Mouse (Mus musculus) ES-Bruce4 (cell line): ENCODE data around the gene Ssc5d. TPM values are rescaled to one million over a fixed set of nuclear protein-coding genes. Genes with fewer than 3 reads are reported as not detected.

Experiments
- H3K27ac ChIP-seq: 2 replicates; pipeline ENCODE4 v1.5.1; 2012; ENCODE audit warnings: low read length, inconsistent platforms; ENCODE audit not compliant: insufficient read depth
- H3K27me3 ChIP-seq: 2 replicates; pipeline ENCODE4 v1.6.1; 2012; ENCODE audit warnings: mild to moderate bottlenecking, low read length, inconsistent platforms; ENCODE audit not compliant: control insufficient read depth, poor library complexity, insufficient read depth, severe bottlenecking
- H3K36me3 ChIP-seq: 2 replicates; pipeline ENCODE4 v1.6.1; 2012; ENCODE audit warnings: inconsistent platforms, mild to moderate bottlenecking, low read length, moderate library complexity; ENCODE audit not compliant: control insufficient read depth, poor library complexity, insufficient read depth, severe bottlenecking
- H3K4me1 ChIP-seq: one replicate; pipeline ENCODE4 v1.8.1; 2011; ENCODE audit warnings: low read length; ENCODE audit not compliant: control insufficient read depth, insufficient read depth
- H3K4me3 ChIP-seq: 2 replicates; pipeline ENCODE4 v1.5.1; 2011; ENCODE audit warnings: low read depth, mild to moderate bottlenecking, low read length
- H3K9ac ChIP-seq: 2 replicates; pipeline ENCODE4 v1.6.1; 2012; ENCODE audit warnings: low read depth, mild to moderate bottlenecking, inconsistent platforms; ENCODE audit not compliant: poor library complexity, severe bottlenecking
- H3K9me3 ChIP-seq: replicated peaks from 2 replicates; pipeline ENCODE4 v1.6.1; 2012; ENCODE audit warnings: mild to moderate bottlenecking, low read length, inconsistent platforms; ENCODE audit not compliant: control insufficient read depth, poor library complexity, insufficient read depth, severe bottlenecking
- CTCF ChIP-seq: IDR thresholded peaks from one replicate; pipeline ENCODE4 v1.8.1; 2011; ENCODE audit warnings: low read depth, low read length
- EP300 ChIP-seq: IDR thresholded peaks from 2 replicates; pipeline ENCODE4 v1.6.1; 2011; ENCODE audit warnings: low read depth, low read length; ENCODE audit not compliant: insufficient read depth
- POLR2A ChIP-seq: IDR thresholded peaks from one replicate; pipeline ENCODE4 v1.8.1; 2011; ENCODE audit warnings: low read length; ENCODE audit not compliant: insufficient read depth
- polyA plus RNA-seq: library from polyadenylated mRNA; stranded (reverse); fragments of >200 nt; gene quantifications from 2 replicates; pipeline ENCODE4 v1.2.4, GENCODE M21; 2011; ENCODE audit warnings: low read depth; ENCODE audit not compliant: missing spikeins, insufficient read depth, insufficient read length

Gene Ssc5d
- polyA plus RNA-seq, 1 experiment = 1.5 TPM

DNA sequence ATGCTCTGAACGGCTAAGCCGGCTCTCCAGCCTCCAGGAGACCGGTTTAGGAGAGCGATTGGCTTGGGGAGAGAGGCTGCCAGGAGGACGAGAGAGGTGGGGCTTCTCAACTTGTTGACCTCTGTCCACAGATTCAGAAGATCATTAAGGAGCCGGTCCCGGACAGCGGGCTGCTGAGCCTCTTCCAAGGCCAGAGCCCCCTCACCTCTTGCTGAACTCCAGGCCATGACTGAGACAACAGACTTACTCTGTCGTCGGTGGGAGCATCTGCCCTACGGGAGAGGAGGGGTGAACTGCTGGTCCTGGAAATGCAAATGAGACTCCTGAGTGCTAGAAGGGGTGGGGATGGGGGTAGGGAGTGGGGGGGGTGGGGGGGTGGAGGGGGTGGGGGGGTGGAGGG lies 30.4 kb upstream of the Ssc5d start:
- Histone ChIP-seq H3K4me3 (no peak overlapping the region), H3K9ac (no peak overlapping the region), H3K27ac (0 out of 2 replicates have a peak overlapping the region, but pooled peaks have one; percentile 13), H3K36me3 (no peaks in the 10 kb centered on the region), H3K27me3 (no peaks in the 10 kb centered on the region), H3K9me3 (no peaks in the 10 kb centered on the region), H3K4me1 (peaks cover 8% of the 10 kb centered on the region)
- TF ChIP-seq EP300 (peak; percentile 81; the same call in 1 of the 2 replicates), POLR2A (no peak)

DNA sequence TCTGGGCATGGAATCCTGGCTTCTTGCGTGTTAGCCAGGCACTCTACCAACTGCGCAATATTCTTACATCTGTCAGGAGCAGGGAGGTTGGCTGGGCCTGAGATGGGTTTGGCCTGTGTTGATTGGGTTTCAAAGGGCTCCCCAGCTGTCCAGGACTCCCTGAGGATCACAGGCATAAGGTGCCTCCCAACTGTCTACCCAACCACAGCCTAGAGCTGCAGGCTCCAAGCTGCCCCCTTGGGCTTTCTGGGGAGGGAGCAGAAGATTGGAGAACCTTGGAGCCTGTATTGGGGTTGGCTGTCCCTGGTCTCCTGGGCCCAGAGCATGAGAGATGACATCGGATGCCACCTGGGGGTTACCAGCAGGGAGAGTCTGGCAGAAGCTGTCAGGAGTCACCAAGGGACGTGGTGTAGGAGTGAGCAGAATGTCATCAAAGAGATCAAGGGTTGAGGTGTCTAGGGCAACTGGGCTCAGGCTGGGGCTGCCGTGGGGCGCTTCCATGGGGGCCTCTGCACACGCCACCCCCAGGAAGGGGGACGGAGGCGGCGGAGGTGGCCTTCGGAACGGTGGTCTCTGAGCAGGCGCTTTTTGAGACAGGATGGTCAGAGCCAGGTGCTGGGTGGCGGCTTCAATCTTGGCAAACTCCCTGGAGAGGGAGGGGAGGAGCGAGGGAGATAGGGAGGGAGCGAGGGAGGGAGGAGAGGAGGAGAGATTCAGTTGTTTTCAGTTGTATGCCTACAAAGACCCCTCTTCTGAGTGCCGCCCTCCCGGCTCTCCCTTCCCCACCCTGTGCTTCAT lies 26.5 kb upstream of the Ssc5d start:
- Histone ChIP-seq H3K4me3 (peak overlapping the region; percentile 14; the same call in 1 of the 2 replicates), H3K9ac (peak overlapping the region; percentile 40), H3K4me1 (peaks cover 8% of the 10 kb centered on the region), H3K36me3 (no peaks in the 10 kb centered on the region), H3K9me3 (no peaks in the 10 kb centered on the region), H3K27me3 (no peaks in the 10 kb centered on the region), H3K27ac (no peak overlapping the region)
- TF ChIP-seq EP300 (no peak), POLR2A (no peak), CTCF (no peak)

DNA sequence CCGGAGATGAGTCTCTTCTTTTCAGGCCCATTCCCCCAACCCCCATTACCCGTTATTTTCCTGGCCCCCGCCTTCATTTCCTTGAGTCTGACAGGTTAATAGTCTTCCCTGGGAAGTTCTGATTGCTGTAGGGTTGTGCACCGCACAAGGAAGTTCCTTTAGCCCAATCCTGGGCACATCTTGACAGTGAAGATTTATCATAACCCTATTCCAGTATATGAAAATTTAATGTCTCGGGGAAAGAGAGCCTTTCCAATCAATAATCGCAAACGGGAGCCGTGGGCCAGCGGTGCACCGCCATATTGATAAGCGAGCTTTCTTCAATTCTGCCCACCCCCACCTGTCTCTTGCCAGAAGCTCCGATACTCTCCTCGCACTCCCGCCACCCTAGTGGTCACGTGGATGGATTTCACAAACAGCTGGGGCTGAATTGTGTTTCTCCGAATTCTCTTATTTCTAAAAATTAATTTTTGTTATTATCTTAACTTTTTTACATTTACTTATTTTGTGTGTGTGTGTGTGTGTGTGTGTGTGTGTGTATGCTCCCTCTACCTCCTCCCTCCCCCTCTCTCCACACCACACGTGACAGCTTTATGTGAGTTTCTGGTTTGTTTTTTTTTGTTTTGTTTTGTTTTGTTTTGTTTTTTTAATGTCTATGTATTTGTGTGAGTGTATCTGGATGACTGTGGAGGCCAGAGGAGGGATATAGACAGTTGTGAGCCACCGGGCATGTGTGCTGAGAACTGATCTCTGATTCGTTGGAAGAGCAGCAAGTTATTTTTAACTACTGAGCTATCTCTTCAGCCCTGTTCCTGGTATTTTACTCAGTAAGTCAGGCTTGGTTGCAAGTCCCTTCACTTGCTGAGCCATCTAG lies 25.7 kb upstream of the Ssc5d start:
- Histone ChIP-seq H3K4me1 (peaks cover 5% of the 10 kb centered on the region), H3K9me3 (no peaks in the 10 kb centered on the region), H3K4me3 (peak overlapping the region; percentile 14; the same call in 1 of the 2 replicates), H3K27ac (peak overlapping the region; percentile 49; the same call in 1 of the 2 replicates), H3K27me3 (no peaks in the 10 kb centered on the region), H3K36me3 (no peaks in the 10 kb centered on the region), H3K9ac (peak overlapping the region; percentile 40)
- TF ChIP-seq POLR2A = no peak
- TF ChIP-seq EP300 = no peak
- no peak for TF ChIP-seq CTCF

DNA sequence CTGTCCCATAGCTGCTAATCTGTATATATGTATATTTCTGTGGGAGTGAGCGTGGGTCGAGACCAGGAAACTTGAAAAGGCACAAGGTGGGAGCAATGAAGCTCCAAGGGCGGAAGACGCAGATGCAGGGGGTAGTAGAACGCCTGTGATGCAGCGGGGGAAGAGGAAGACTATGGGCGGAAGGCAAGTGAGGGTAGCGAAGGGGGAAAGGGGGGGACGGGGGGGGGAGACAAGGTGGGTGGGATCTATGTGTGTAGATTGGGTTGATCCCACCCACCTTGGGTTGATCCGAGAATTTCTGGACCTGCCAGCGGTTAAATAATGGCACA lies 25.1 kb upstream of the Ssc5d start:
- Histone ChIP-seq H3K9ac (peak overlapping the region; percentile 37; the same call in 1 of the 2 replicates), H3K4me3 (no peak overlapping the region), H3K9me3 (no peaks in the 10 kb centered on the region), H3K36me3 (no peaks in the 10 kb centered on the region), H3K27ac (peak overlapping the region; percentile 49; the same call in 1 of the 2 replicates), H3K4me1 (peaks cover 5% of the 10 kb centered on the region), H3K27me3 (no peaks in the 10 kb centered on the region)
- no peak for TF ChIP-seq CTCF
- no peak for TF ChIP-seq EP300
- TF ChIP-seq POLR2A = no peak

DNA sequence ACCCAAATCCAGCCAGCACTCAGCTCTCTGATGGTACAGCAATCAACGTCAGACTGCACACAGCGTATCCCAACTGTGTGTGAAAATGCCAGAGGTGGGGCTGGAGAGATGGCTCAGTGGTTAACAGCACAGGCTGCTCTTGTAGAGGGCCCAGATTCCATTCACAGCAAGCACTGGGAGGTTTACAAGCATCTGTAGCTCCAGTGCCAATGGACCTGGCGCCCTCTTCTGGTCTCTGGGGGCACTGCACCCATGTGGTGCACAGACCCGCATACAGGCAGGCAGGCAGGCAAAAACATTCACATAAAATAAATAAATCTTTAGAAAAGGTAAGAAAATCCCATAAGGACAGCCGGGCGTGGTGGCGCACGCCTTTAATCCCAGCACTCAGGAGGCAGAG lies 24.4 kb upstream of the Ssc5d start:
- Histone ChIP-seq H3K36me3 (no peaks in the 10 kb centered on the region; the same call in 1 of the 2 replicates), H3K9me3 (no peaks in the 10 kb centered on the region), H3K4me3 (no peak overlapping the region), H3K27ac (0 out of 2 replicates have a peak overlapping the region, but pooled peaks have one; percentile 6), H3K27me3 (no peaks in the 10 kb centered on the region), H3K4me1 (peaks cover 1% of the 10 kb centered on the region), H3K9ac (no peak overlapping the region)
- TF ChIP-seq CTCF = peak; percentile 87
- no peak for TF ChIP-seq POLR2A
